Mouse (Mus musculus) CH12.LX (cell line): ENCODE results near the gene 2610507B11Rik. TPM values are rescaled to one million over a fixed set of nuclear protein-coding genes. Genes with fewer than 3 reads are reported as not detected.
A peak's percentile ranks its signal among the peaks of the same experiment; 100 is the strongest.

Experiments
- DNase-seq: peaks from one replicate; pipeline ENCODE4 v3.0.0-alpha.2; 2013; ENCODE audit errors: extremely low read depth
- H3K27ac ChIP-seq: 2 replicates; pipeline ENCODE4 v1.5.1; 2012; ENCODE audit warnings: low read depth, mild to moderate bottlenecking, control low read depth, moderate library complexity; ENCODE audit not compliant: insufficient read depth
- H3K27me3 ChIP-seq: replicated peaks from 2 replicates; pipeline ENCODE3; 2012; ENCODE audit warnings: inconsistent platforms
- H3K36me3 ChIP-seq, 2 experiments: replicated peaks in 1 of 2; 2 replicates each; pipeline versions ENCODE3 to v1.6.1; 2012; ENCODE audit warnings: inconsistent platforms in 1 of 2, low read length in 1 of 2, mild to moderate bottlenecking in 1 of 2, mixed read lengths in 1 of 2, moderate library complexity in 1 of 2; ENCODE audit not compliant: control insufficient read depth in 1 of 2, insufficient read depth in 1 of 2
- H3K4me1 ChIP-seq, 2 experiments: 2 replicates each; pipeline ENCODE4 v1.6.1; 2012; ENCODE audit warnings: inconsistent platforms in 1 of 2, moderate library complexity in 1 of 2; ENCODE audit not compliant: insufficient read depth in 2 of 2, control insufficient read depth in 1 of 2
- H3K4me2 ChIP-seq: 2 replicates; pipeline ENCODE4 v1.6.1; 2012; ENCODE audit warnings: low read depth, mild to moderate bottlenecking, control low read depth; ENCODE audit not compliant: poor library complexity, insufficient read depth, severe bottlenecking
- H3K4me3 ChIP-seq, 3 experiments: fragments of 150-350 bp in 1 of 3; sonication (generic) in 1 of 3; replicated peaks in 1 of 3; 2 replicates each; pipeline versions ENCODE3 to v1.5.1; 2011 to 2012; ENCODE audit warnings: low read depth in 2 of 3, low read length in 2 of 3, mild to moderate bottlenecking in 2 of 3, moderate library complexity in 2 of 3, control low read depth in 1 of 3, improper control_type of control experiment in 1 of 3, inconsistent platforms in 1 of 3, mixed read lengths in 1 of 3; ENCODE audit not compliant: poor library complexity in 1 of 3
- H3K79me2 ChIP-seq: replicated peaks from 2 replicates; pipeline ENCODE4 v1.6.1; 2012; ENCODE audit warnings: mild to moderate bottlenecking, moderate library complexity; ENCODE audit not compliant: control insufficient read depth, poor library complexity, insufficient read depth, severe bottlenecking; ENCODE audit errors: extremely low read depth
- H3K9ac ChIP-seq: 2 replicates; pipeline ENCODE4 v1.6.1; 2012; ENCODE audit warnings: low read depth, mild to moderate bottlenecking, control low read depth, moderate library complexity; ENCODE audit not compliant: insufficient read depth
- H3K9me3 ChIP-seq: replicated peaks from 2 replicates; pipeline ENCODE3; 2012; ENCODE audit warnings: low read length, inconsistent platforms, mixed read lengths
- BHLHE40 ChIP-seq: IDR thresholded peaks from 2 replicates; pipeline ENCODE4 v1.6.1; 2011; ENCODE audit warnings: mild to moderate bottlenecking, low read depth, low read length, improper control_type of control experiment
- CHD1 ChIP-seq: IDR thresholded peaks from 2 replicates; pipeline ENCODE4 v1.6.1; 2012; ENCODE audit warnings: low read depth, low read length, improper control_type of control experiment, inconsistent platforms
- CHD2 ChIP-seq: IDR thresholded peaks from 2 replicates; pipeline ENCODE4 v1.6.1; 2011; ENCODE audit warnings: low read length, improper control_type of control experiment
- CTCF ChIP-seq, 2 experiments: IDR thresholded peaks in 1 of 2; conservative IDR thresholded peaks in 1 of 2; 2 replicates each; pipeline ENCODE4 v1.5.1; 2011 to 2012; ENCODE audit warnings: low read depth in 2 of 2, low read length in 2 of 2, improper control_type of control experiment in 1 of 2, inconsistent platforms in 1 of 2, mild to moderate bottlenecking in 1 of 2, moderate library complexity in 1 of 2
- E2F4 ChIP-seq: IDR thresholded peaks from 2 replicates; pipeline ENCODE4 v1.6.1; 2011; ENCODE audit warnings: low read depth, low read length, improper control_type of control experiment; ENCODE audit not compliant: insufficient replicate concordance
- ELF1 ChIP-seq: IDR thresholded peaks from 2 replicates; pipeline ENCODE4 v1.6.1; 2014; ENCODE audit warnings: low read depth, mild to moderate bottlenecking, inconsistent platforms, low read length, improper control_type of control experiment
- EP300 ChIP-seq: IDR thresholded peaks from 2 replicates; pipeline ENCODE4 v1.6.1; 2011; ENCODE audit warnings: low read length, improper control_type of control experiment
- ETS1 ChIP-seq: conservative IDR thresholded peaks from 2 replicates; pipeline ENCODE4 v1.6.1; 2012; ENCODE audit warnings: low read depth, mild to moderate bottlenecking, inconsistent platforms, low read length, improper control_type of control experiment, moderate library complexity
- GABPA ChIP-seq: IDR thresholded peaks from 2 replicates; pipeline ENCODE4 v1.6.1; 2012; ENCODE audit warnings: low read depth, low read length, improper control_type of control experiment, inconsistent platforms; ENCODE audit not compliant: insufficient replicate concordance
- HCFC1 ChIP-seq: IDR thresholded peaks from 2 replicates; pipeline ENCODE4 v1.6.1; 2012; ENCODE audit warnings: low read depth, mild to moderate bottlenecking, inconsistent platforms, low read length, improper control_type of control experiment
- IRF4 ChIP-seq: IDR thresholded peaks from 2 replicates; pipeline ENCODE4 v1.6.1; 2014; ENCODE audit warnings: low read depth, mild to moderate bottlenecking, inconsistent platforms, low read length, improper control_type of control experiment
- JUN ChIP-seq: IDR thresholded peaks from 2 replicates; pipeline ENCODE4 v1.6.1; 2011; ENCODE audit warnings: low read depth, mild to moderate bottlenecking, low read length, improper control_type of control experiment, moderate library complexity; ENCODE audit not compliant: insufficient read depth
- JUND ChIP-seq: conservative IDR thresholded peaks from 2 replicates; pipeline ENCODE4 v1.6.1; 2011; ENCODE audit warnings: low read depth, low read length, improper control_type of control experiment
- KAT2A ChIP-seq: IDR thresholded peaks from 2 replicates; pipeline ENCODE4 v1.6.1; 2012; ENCODE audit warnings: low read length, improper control_type of control experiment, inconsistent platforms; ENCODE audit not compliant: insufficient replicate concordance
- MAFK ChIP-seq: IDR thresholded peaks from 2 replicates; pipeline ENCODE4 v1.6.1; 2011; ENCODE audit warnings: low read length, improper control_type of control experiment; ENCODE audit not compliant: insufficient replicate concordance
- MAX ChIP-seq: IDR thresholded peaks from 2 replicates; pipeline ENCODE4 v1.6.1; 2011; ENCODE audit warnings: low read length, improper control_type of control experiment
- MAZ ChIP-seq: IDR thresholded peaks from 2 replicates; pipeline ENCODE4 v1.6.1; 2012; ENCODE audit warnings: low read depth, mild to moderate bottlenecking, inconsistent platforms, low read length, improper control_type of control experiment, moderate library complexity
- MXI1 ChIP-seq: IDR thresholded peaks from 2 replicates; pipeline ENCODE4 v1.6.1; 2011; ENCODE audit warnings: mild to moderate bottlenecking, low read depth, low read length, improper control_type of control experiment
- MYC ChIP-seq: IDR thresholded peaks from 2 replicates; pipeline ENCODE4 v1.6.1; 2011; ENCODE audit warnings: low read depth, mild to moderate bottlenecking, improper control_type of control experiment, low read length
- NELFE ChIP-seq: IDR thresholded peaks from 2 replicates; pipeline ENCODE4 v1.6.1; 2011; ENCODE audit warnings: low read depth, low read length, improper control_type of control experiment
- NRF1 ChIP-seq: IDR thresholded peaks from 2 replicates; pipeline ENCODE4 v1.6.1; 2014; ENCODE audit warnings: low read depth, mild to moderate bottlenecking, inconsistent platforms, low read length, improper control_type of control experiment, moderate library complexity
- PAX5 ChIP-seq: IDR thresholded peaks from 2 replicates; pipeline ENCODE4 v1.6.1; 2012; ENCODE audit warnings: low read length, inconsistent platforms, mixed read lengths
- POLR2A ChIP-seq: IDR thresholded peaks from 2 replicates; pipeline ENCODE4 v1.6.1; 2011; ENCODE audit warnings: low read depth, mild to moderate bottlenecking, improper control_type of control experiment, low read length
- POLR2AphosphoS2 ChIP-seq: IDR thresholded peaks from 2 replicates; pipeline ENCODE4 v1.6.1; 2011; ENCODE audit warnings: low read depth, low read length, improper control_type of control experiment
- RAD21 ChIP-seq: IDR thresholded peaks from 2 replicates; pipeline ENCODE4 v1.6.1; 2011; ENCODE audit warnings: low read depth, mild to moderate bottlenecking, low read length, improper control_type of control experiment, moderate library complexity
- RCOR1 ChIP-seq: conservative IDR thresholded peaks from 2 replicates; pipeline ENCODE4 v1.6.1; 2012; ENCODE audit warnings: low read depth, mild to moderate bottlenecking, inconsistent platforms, low read length, improper control_type of control experiment
- SIN3A ChIP-seq: IDR thresholded peaks from 2 replicates; pipeline ENCODE4 v1.6.1; 2012; ENCODE audit warnings: low read length, improper control_type of control experiment, inconsistent platforms
- SMC3 ChIP-seq: IDR thresholded peaks from 2 replicates; pipeline ENCODE4 v1.6.1; 2011; ENCODE audit warnings: low read depth, low read length, improper control_type of control experiment
- TBP ChIP-seq: conservative IDR thresholded peaks from 2 replicates; pipeline ENCODE4 v1.6.1; 2011; ENCODE audit warnings: low read depth, low read length, improper control_type of control experiment
- TCF12 ChIP-seq: IDR thresholded peaks from 2 replicates; pipeline ENCODE4 v1.6.1; 2014; ENCODE audit warnings: low read depth, mild to moderate bottlenecking, inconsistent platforms, low read length, improper control_type of control experiment
- UBTF ChIP-seq: IDR thresholded peaks from 2 replicates; pipeline ENCODE4 v1.6.1; 2012; ENCODE audit warnings: low read depth, mild to moderate bottlenecking, inconsistent platforms, low read length, improper control_type of control experiment, moderate library complexity
- USF1 ChIP-seq: IDR thresholded peaks from 2 replicates; pipeline ENCODE4 v1.6.1; 2014; ENCODE audit warnings: low read depth, mild to moderate bottlenecking, inconsistent platforms, low read length, improper control_type of control experiment
- USF2 ChIP-seq: conservative IDR thresholded peaks from 2 replicates; pipeline ENCODE4 v1.6.1; 2011; ENCODE audit warnings: low read depth, low read length, improper control_type of control experiment
- ZC3H11A ChIP-seq: IDR thresholded peaks from 2 replicates; pipeline ENCODE4 v1.6.1; 2012; ENCODE audit warnings: low read depth, mild to moderate bottlenecking, inconsistent platforms, low read length, improper control_type of control experiment
- ZKSCAN1 ChIP-seq: IDR thresholded peaks from 2 replicates; pipeline ENCODE4 v1.6.1; 2012; ENCODE audit warnings: low read depth, inconsistent platforms, low read length, improper control_type of control experiment, borderline replicate concordance
- ZMIZ1 ChIP-seq: IDR thresholded peaks from 2 replicates; pipeline ENCODE4 v1.6.1; 2012; ENCODE audit warnings: low read depth, mild to moderate bottlenecking, inconsistent platforms, low read length, improper control_type of control experiment
- ZNF384 ChIP-seq: IDR thresholded peaks from 2 replicates; pipeline ENCODE4 v1.6.1; 2012; ENCODE audit warnings: low read depth, low read length, improper control_type of control experiment, inconsistent platforms
- dilution Hi-C: fragments of 300-500 bp; cut with MboI; formaldehyde crosslinking; loops from 2 replicates; pipeline ENCODE4 v1.14.3; 2020; ENCODE audit warnings: low sequenced_read_pairs; ENCODE audit not compliant: extremely low pct_unique_long_range_greater_than_20kb, extremely low pct_ligation_motif_present
- in situ Hi-C: fragments of 300-500 bp; cut with MboI; formaldehyde crosslinking; loops from 3 replicates; pipeline ENCODE4 v1.14.3; 2019; ENCODE audit warnings: low sequenced_read_pairs, low pct_ligation_motif_present, low pct_unique_long_range_greater_than_20kb, mixed read lengths
- polyA plus RNA-seq: library from polyadenylated mRNA; unstranded; fragments of >175 nt; gene quantifications from 2 replicates; pipeline ENCODE4 v1.2.1, GENCODE M21; 2012; ENCODE audit warnings: low read depth; ENCODE audit not compliant: insufficient read length
- total RNA-seq, 2 experiments: library from RNA; depleted of rRNA; stranded (reverse); fragments of 300-350 nt in 1 of 2; fragments of >200 nt in 1 of 2; gene quantifications; 2 replicates each; pipeline ENCODE4 v1.2.3; 2012 to 2014

Gene 2610507B11Rik
- 89.3 and 108 TPM in 2 replicates for total RNA-seq (2012; rRNA removed)
- total RNA-seq (2014; rRNA removed): 55.8 and 58.9 TPM in 2 replicates
- polyA plus RNA-seq: 96.9 and 97.9 TPM in 2 replicates

- H3K4me1 ChIP-seq: peaks cover 0 to 17% of the 10 kb centered on the region in 2 experiments; a peak in 2 of 4 replicates
- H3K4me3 ChIP-seq: peak within 1 kb of the TSS; percentile 74 to 88 (median 84)
- peaks cover 31 to 37% of the 10 kb centered on the region in 2 experiments for H3K36me3 ChIP-seq
- H3K27ac ChIP-seq: peak within 1 kb of the TSS; percentile 36
- H3K9me3 ChIP-seq: no peaks in the 10 kb centered on the region
- peak within 1 kb of the TSS; percentile 89 for H3K9ac ChIP-seq
- dilution Hi-C loops (no loop called here), in situ Hi-C loops (no loop called here)
- peaks cover 22% of the 10 kb centered on the region for H3K79me2 ChIP-seq
- H3K4me2 ChIP-seq: peak within 1 kb of the TSS; percentile 85
- DNase-seq: peak; percentile 93
- peaks cover 7% of the 10 kb centered on the region for H3K27me3 ChIP-seq
- TF ChIP-seq CHD1 (no peak), SMC3 (no peak), BHLHE40 (peak; percentile 74), CHD2 (peak; percentile 53; the same call in 1 of the 2 replicates), NELFE (peak; percentile 99), CTCF (conservative IDR thresholded peaks at IDR 0.05 in 1 of 2, IDR thresholded peaks at IDR 0.05 in 1 of 2; ENCODE audit: low read depth in 2 of 2, low read length in 2 of 2) (peak in 1 of 2 experiments; percentile 45; a peak in 2 of 4 replicates), ZKSCAN1 (no peak), ZC3H11A (no peak), PAX5 (no peak), MXI1 (peak; percentile 92), ZMIZ1 (peak; percentile 70; the same call in 1 of the 2 replicates), MAX (no peak), POLR2A (peak; percentile 98), E2F4 (no peak), ZNF384 (no peak), TBP (0 out of 2 replicates have a peak, but pooled peaks have one; percentile 11), MYC (no peak), IRF4 (peak; percentile 5; the same call in 1 of the 2 replicates), ELF1 (peak; percentile 54; the same call in 1 of the 2 replicates), UBTF (peak; percentile 15; the same call in 1 of the 2 replicates), EP300 (no peak), USF2 (no peak), MAZ (no peak; the same call in 1 of the 2 replicates), NRF1 (peak; percentile 88), USF1 (no peak), TCF12 (peak; percentile 98), HCFC1 (no peak), RAD21 (no peak), POLR2AphosphoS2 (peak; percentile 56; the same call in 1 of the 2 replicates), JUN (no peak), KAT2A (no peak), SIN3A (peak; percentile 80), GABPA (no peak), JUND (no peak), ETS1 (no peak), MAFK (no peak), RCOR1 (no peak; the same call in 1 of the 2 replicates)
Measured at GRCm38 (mm10) chr11:78261380-78262352, at the start of gene 2610507B11Rik. Gene 2610507B11Rik, plus strand, starts transcription at chr11:78261752.
